Mouse (Mus musculus): ENCODE data around the gene Dock9.

- no peak for TF ChIP-seq CTCF (IDR thresholded peaks at IDR 0.05; ENCODE audit: insufficient read depth, low read depth, low read length)
- no peak for TF ChIP-seq POLR2A (IDR thresholded peaks at IDR 0.05; ENCODE audit: insufficient read depth, low read depth, low read length)
These were observed 238.6 kb downstream of the Dock9 start for GRCm38 (mm10) chr14:121559026-121559425.

Data from olfactory bulb, adult 2 months (tissue).